Mouse (Mus musculus): Measurements from ENCODE around the gene Galnt6. TPM values are rescaled to one million over a fixed set of nuclear protein-coding genes. Genes with fewer than 3 reads are reported as not detected.

Galnt6 gene
- polyA plus RNA-seq, 1 experiment from 2014 or later = 0.09 TPM

DNA sequence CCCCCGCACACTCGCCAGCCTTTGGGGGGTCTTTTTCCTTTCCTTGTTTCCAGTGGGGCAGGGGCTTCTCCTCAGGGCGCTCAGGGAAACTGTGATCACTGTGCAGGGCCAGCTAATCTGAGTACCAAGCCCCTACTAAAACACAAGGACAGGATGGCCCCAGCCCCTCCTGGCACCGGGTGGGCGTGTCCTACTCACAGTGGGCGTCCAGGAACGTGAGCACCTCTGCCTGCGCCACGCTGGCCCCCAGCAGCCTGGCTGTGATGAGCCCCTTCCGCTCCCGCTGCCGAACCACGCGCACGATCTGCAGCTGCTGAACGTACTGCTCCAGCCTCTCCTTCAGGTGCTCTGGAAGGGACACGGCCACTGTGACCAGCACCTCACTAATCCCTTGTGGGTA is 25.3 kb downstream of the Galnt6 start:
- H3K36me3 ChIP-seq (ENCODE audit: control insufficient read depth, insufficient read depth, low read length) = no peaks in the 10 kb centered on the region
- no peak overlapping the region for H3K4me3 ChIP-seq (ENCODE audit: low read depth, low read length)
- no peak overlapping the region for H3K4me2 ChIP-seq (ENCODE audit: low read length)
- 4% methylated on average over 17 of the region's 17 CpGs for WGBS
- no peaks in the 10 kb centered on the region for H3K9me3 ChIP-seq (replicated peaks; ENCODE audit: control insufficient read depth, low read length)
- H3K4me1 ChIP-seq (ENCODE audit: control insufficient read depth, insufficient read depth, low read length) = no peaks in the 10 kb centered on the region
- no peak overlapping the region for H3K9ac ChIP-seq (ENCODE audit: low read length)
- ATAC-seq (no peak), DNase-seq (ENCODE audit: low spot score) (no peak)
- H3K27me3 ChIP-seq (replicated peaks; ENCODE audit: control insufficient read depth, insufficient read depth, low read length) = no peaks in the 10 kb centered on the region
- H3K27ac ChIP-seq (ENCODE audit: low read depth, low read length) = no peak overlapping the region

DNA sequence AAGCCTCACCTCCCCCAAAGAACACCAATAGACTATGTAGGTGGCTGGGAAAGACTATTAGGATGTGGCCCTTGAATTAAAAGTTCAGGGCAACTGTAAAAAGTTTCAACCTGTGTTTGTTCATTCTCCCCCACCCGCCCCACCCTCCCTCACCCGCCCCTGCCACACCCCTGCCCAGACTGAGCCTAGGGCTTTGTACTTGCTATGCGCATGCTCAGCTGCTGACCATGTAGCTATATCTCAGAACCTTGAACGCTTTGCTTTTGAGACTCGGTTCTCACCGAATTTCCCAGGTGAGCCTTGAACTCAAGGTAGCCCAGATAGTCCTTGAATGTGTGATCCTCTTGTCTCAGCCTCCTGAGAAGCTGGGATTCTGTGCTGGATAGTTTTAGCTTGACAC is 27.3 kb downstream of the Galnt6 start:
- Histone ChIP-seq H3K27me3 (replicated peaks; ENCODE audit: control insufficient read depth, insufficient read depth, low read length) (no peaks in the 10 kb centered on the region), H3K4me1 (ENCODE audit: control insufficient read depth, insufficient read depth, low read length) (no peaks in the 10 kb centered on the region), H3K9me3 (replicated peaks; ENCODE audit: control insufficient read depth, low read length) (no peaks in the 10 kb centered on the region), H3K9ac (ENCODE audit: low read length) (no peak overlapping the region), H3K27ac (ENCODE audit: low read depth, low read length) (no peak overlapping the region), H3K4me2 (ENCODE audit: low read length) (no peak overlapping the region), H3K36me3 (ENCODE audit: control insufficient read depth, insufficient read depth, low read length) (no peaks in the 10 kb centered on the region), H3K4me3 (ENCODE audit: low read depth, low read length) (no peak overlapping the region)
- 79% methylated on average over 6 of the region's 6 CpGs for WGBS
- ATAC-seq = no peak
- no peak for DNase-seq (ENCODE audit: low spot score)

DNA sequence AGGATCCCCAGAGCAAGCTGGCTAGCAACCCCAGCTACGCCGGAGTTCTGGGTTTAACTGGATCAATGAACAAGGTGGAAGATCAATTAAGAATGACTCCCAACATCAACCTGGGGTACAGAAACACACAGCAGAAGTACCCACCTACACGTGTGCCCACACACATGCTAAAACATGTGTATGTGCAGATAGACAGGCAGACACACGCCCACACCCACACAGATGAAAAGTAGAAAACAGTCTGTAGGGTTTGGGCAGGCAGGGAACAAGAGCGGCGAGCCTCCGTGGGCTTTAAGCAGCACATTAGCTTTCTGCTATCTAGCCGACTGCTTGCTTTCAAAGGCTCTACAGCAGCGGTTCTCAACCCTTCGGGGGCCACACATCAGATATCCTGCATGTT is 28.1 kb downstream of the Galnt6 start:
- no peak for DNase-seq (ENCODE audit: low spot score)
- H3K9me3 ChIP-seq (replicated peaks; ENCODE audit: control insufficient read depth, low read length) = no peaks in the 10 kb centered on the region
- no peak overlapping the region for H3K27ac ChIP-seq (ENCODE audit: low read depth, low read length)
- H3K27me3 ChIP-seq (replicated peaks; ENCODE audit: control insufficient read depth, insufficient read depth, low read length) = no peaks in the 10 kb centered on the region
- 60% methylated on average over 10 of the region's 10 CpGs for WGBS
- no peak overlapping the region for H3K4me2 ChIP-seq (ENCODE audit: low read length)
- ATAC-seq = no peak
- no peaks in the 10 kb centered on the region for H3K4me1 ChIP-seq (ENCODE audit: control insufficient read depth, insufficient read depth, low read length)
- H3K36me3 ChIP-seq (ENCODE audit: control insufficient read depth, insufficient read depth, low read length) = no peaks in the 10 kb centered on the region
- no peak overlapping the region for H3K4me3 ChIP-seq (ENCODE audit: low read depth, low read length)
- H3K9ac ChIP-seq (ENCODE audit: low read length) = no peak overlapping the region

DNA sequence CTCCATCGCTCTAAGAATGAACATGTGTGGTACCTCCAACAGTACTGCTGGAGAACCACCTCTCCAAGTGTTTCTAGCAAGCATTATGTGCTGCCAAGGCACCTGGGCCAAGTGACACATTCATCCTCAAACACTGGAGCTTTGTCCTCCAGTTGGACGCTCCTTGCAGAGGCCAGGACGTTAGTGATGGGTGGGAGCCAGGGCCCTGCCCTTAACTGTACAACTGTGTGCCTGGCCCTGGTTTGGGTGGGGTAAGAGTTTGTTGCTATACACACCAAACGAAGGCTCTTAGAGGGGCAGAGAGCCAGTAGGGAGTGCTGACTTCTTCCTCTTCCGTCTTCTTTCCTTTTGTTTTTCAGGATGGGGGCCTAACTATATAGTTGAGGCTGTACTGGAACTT is 28.8 kb downstream of the Galnt6 start:
- ATAC-seq (no peak), DNase-seq (ENCODE audit: low spot score) (no peak)
- 71% methylated on average over 5 of the region's 5 CpGs for WGBS
- H3K36me3 ChIP-seq (ENCODE audit: control insufficient read depth, insufficient read depth, low read length) = no peaks in the 10 kb centered on the region
- H3K27me3 ChIP-seq (replicated peaks; ENCODE audit: control insufficient read depth, insufficient read depth, low read length) = no peaks in the 10 kb centered on the region
- H3K4me2 ChIP-seq (ENCODE audit: low read length) = no peak overlapping the region
- no peak overlapping the region for H3K4me3 ChIP-seq (ENCODE audit: low read depth, low read length)
- no peaks in the 10 kb centered on the region for H3K9me3 ChIP-seq (replicated peaks; ENCODE audit: control insufficient read depth, low read length)
- H3K9ac ChIP-seq (ENCODE audit: low read length) = no peak overlapping the region
- H3K4me1 ChIP-seq (ENCODE audit: control insufficient read depth, insufficient read depth, low read length) = no peaks in the 10 kb centered on the region
- no peak overlapping the region for H3K27ac ChIP-seq (ENCODE audit: low read depth, low read length)

DNA sequence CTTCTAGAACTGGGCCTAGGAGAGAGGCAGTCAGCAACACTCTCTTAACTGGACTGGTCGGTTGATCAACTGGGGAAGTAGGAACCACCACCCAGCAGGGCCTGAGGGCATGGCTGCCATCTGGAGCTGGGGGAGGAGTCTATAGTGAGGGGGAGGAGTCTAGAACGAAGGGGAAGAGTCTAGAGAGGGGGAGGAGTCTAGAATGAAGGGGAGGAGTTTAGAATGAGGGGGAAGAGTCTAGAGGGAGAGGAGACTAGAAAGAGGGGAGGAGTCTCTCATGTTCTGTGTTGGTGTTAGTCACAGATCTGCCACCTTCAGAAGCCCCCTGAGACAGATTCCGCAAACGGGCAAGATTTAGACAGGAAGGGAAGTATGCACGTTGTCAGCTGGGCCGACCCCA is 29.8 kb downstream of the Galnt6 start:
- no peak overlapping the region for H3K4me3 ChIP-seq (ENCODE audit: low read depth, low read length)
- DNase-seq (ENCODE audit: low spot score) (no peak), ATAC-seq (no peak)
- no peaks in the 10 kb centered on the region for H3K4me1 ChIP-seq (ENCODE audit: control insufficient read depth, insufficient read depth, low read length)
- no peaks in the 10 kb centered on the region for H3K36me3 ChIP-seq (ENCODE audit: control insufficient read depth, insufficient read depth, low read length)
- H3K27me3 ChIP-seq (replicated peaks; ENCODE audit: control insufficient read depth, insufficient read depth, low read length) = no peaks in the 10 kb centered on the region
- H3K4me2 ChIP-seq (ENCODE audit: low read length) = no peak overlapping the region
- H3K9ac ChIP-seq (ENCODE audit: low read length) = no peak overlapping the region
- H3K9me3 ChIP-seq (replicated peaks; ENCODE audit: control insufficient read depth, low read length) = no peaks in the 10 kb centered on the region
- no peak overlapping the region for H3K27ac ChIP-seq (ENCODE audit: low read depth, low read length)
- 79% methylated on average over 6 of the region's 6 CpGs for WGBS

DNA sequence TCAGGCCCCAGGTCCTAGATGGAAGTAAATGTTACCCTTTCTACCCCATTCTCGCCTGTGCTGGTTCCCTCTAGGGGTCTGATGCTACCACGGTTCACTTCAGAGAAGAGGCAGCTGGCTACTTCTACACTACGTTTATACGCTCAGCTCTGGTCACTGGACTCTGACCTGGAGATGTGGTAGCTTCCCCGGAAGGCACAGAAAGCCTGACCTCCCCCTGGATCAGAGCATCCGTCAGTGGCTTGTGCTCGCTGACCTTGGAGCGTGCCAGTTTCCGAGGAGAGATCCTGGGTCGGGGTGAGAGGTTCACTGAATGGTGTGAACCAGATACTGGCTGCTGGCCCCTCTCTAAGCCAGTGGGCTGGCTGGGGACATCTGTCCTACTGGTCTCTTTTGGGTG is 31.1 kb downstream of the Galnt6 start:
- Histone ChIP-seq H3K9me3 (replicated peaks; ENCODE audit: control insufficient read depth, low read length) (no peaks in the 10 kb centered on the region), H3K27me3 (replicated peaks; ENCODE audit: control insufficient read depth, insufficient read depth, low read length) (no peaks in the 10 kb centered on the region), H3K4me2 (ENCODE audit: low read length) (no peak overlapping the region), H3K27ac (ENCODE audit: low read depth, low read length) (no peak overlapping the region), H3K4me1 (ENCODE audit: control insufficient read depth, insufficient read depth, low read length) (no peaks in the 10 kb centered on the region), H3K9ac (ENCODE audit: low read length) (no peak overlapping the region), H3K36me3 (ENCODE audit: control insufficient read depth, insufficient read depth, low read length) (no peaks in the 10 kb centered on the region), H3K4me3 (ENCODE audit: low read depth, low read length) (no peak overlapping the region)
- no peak for DNase-seq (ENCODE audit: low spot score)
- 90% methylated on average over 10 of the region's 10 CpGs for WGBS
- no peak for ATAC-seq

DNA sequence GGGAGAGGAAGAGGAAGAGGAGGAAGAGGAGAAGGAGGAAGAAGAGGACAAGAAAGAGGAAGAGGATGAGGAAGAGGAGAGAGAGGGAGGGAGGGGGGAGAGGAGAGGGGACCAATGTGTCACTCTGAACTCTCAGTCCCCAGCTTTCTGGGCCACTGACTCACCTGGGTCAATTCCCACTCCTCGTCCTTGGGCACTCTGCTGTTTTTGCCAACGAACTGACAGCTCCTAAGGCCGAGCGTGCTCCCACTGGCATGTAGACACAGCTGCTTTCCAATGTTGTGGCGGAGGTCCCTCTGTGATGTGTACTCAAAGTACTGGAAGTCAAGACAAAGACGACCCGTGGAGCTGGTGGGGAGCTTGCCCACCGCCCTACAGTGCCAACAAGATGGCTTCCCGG is 34.8 kb downstream of the Galnt6 start:
- Histone ChIP-seq H3K4me2 (ENCODE audit: low read length) (no peak overlapping the region), H3K36me3 (ENCODE audit: control insufficient read depth, insufficient read depth, low read length) (no peaks in the 10 kb centered on the region), H3K9ac (ENCODE audit: low read length) (no peak overlapping the region), H3K4me3 (ENCODE audit: low read depth, low read length) (no peak overlapping the region), H3K27ac (ENCODE audit: low read depth, low read length) (no peak overlapping the region), H3K27me3 (replicated peaks; ENCODE audit: control insufficient read depth, insufficient read depth, low read length) (no peaks in the 10 kb centered on the region), H3K4me1 (ENCODE audit: control insufficient read depth, insufficient read depth, low read length) (no peaks in the 10 kb centered on the region), H3K9me3 (replicated peaks; ENCODE audit: control insufficient read depth, low read length) (no peaks in the 10 kb centered on the region; the same call in 1 of the 2 replicates)
- ATAC-seq = no peak
- 86% methylated on average over 9 of the region's 9 CpGs for WGBS
- no peak for DNase-seq (ENCODE audit: low spot score)

DNA sequence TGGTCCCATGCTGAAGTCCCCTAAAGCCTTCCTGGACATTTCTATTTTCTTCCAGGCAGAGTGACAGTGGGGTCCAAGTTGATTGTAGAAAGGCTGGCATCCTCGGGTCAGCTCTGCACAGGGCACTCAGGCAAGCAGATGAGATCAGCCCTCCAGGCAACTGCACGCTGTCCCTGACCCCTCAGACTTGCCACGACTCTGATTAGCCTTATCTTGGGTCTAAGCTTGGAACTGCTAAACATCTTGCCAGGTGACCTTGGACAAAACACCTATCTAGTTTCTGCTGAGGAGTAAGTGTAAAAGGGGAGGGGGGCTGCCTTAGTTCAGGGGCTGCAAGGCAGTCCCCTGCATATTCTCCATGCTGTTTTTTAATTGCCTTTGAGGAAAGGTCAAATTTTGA is 37.2 kb downstream of the Galnt6 start:
- H3K4me1 ChIP-seq (ENCODE audit: control insufficient read depth, insufficient read depth, low read length) = no peaks in the 10 kb centered on the region
- WGBS = 91% methylated on average over 3 of the region's 3 CpGs
- H3K9ac ChIP-seq (ENCODE audit: low read length) = no peak overlapping the region
- DNase-seq (ENCODE audit: low spot score) = no peak
- H3K4me2 ChIP-seq (ENCODE audit: low read length) = no peak overlapping the region
- H3K36me3 ChIP-seq (ENCODE audit: control insufficient read depth, insufficient read depth, low read length) = no peaks in the 10 kb centered on the region
- no peak overlapping the region for H3K27ac ChIP-seq (ENCODE audit: low read depth, low read length)
- H3K4me3 ChIP-seq (ENCODE audit: low read depth, low read length) = no peak overlapping the region
- H3K27me3 ChIP-seq (replicated peaks; ENCODE audit: control insufficient read depth, insufficient read depth, low read length) = no peaks in the 10 kb centered on the region
- no peak for ATAC-seq
- no peaks in the 10 kb centered on the region; the same call in 1 of the 2 replicates for H3K9me3 ChIP-seq (replicated peaks; ENCODE audit: control insufficient read depth, low read length)

DNA sequence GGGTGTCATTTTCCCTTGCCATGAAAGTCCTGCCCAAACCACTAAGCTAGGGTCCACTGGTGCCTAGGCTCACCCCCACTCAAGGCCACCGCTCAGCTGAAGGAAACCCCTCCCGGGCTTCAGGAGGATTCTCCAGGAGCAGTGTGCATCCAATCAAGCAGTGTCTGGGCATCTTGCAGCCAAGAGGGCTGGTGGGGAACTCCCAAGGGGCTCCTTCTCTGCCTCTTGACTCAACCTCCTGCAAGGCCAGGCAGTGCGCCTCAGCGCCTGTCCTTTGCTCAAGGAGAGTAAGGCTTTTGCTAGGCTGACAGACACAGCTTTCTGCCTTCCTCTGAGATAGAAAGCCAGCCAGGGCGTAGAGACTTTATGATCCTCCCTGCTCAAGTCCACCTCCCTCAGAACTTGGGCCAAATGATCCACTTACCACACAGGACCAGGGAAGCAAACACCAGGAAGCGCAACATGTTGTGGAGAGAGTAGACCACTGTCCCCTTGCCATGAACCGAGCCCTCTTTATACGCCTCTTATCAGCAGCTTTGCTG is 41.7 kb downstream of the Galnt6 start, which contains the start of gene Cela1:
TSS of gene Cela1 (minus strand) at position 492 of the 542 bp plus-strand sequence.
- WGBS = 86% methylated on average over 8 of the region's 8 CpGs
- Histone ChIP-seq H3K27ac (ENCODE audit: low read depth, low read length) (no peak within 1 kb of the TSS), H3K4me2 (ENCODE audit: low read length) (no peak within 1 kb of the TSS), H3K4me1 (ENCODE audit: control insufficient read depth, insufficient read depth, low read length) (no peaks in the 10 kb centered on the region), H3K36me3 (ENCODE audit: control insufficient read depth, insufficient read depth, low read length) (no peaks in the 10 kb centered on the region), H3K9me3 (replicated peaks; ENCODE audit: control insufficient read depth, low read length) (no peaks in the 10 kb centered on the region; the same call in 1 of the 2 replicates), H3K4me3 (ENCODE audit: low read depth, low read length) (no peak within 1 kb of the TSS), H3K9ac (ENCODE audit: low read length) (no peak within 1 kb of the TSS), H3K27me3 (replicated peaks; ENCODE audit: control insufficient read depth, insufficient read depth, low read length) (no peaks in the 10 kb centered on the region)
- ATAC-seq (no peak), DNase-seq (ENCODE audit: low spot score) (no peak)
